Mouse (Mus musculus) neural tube, embryonic 11.5 days (tissue): ENCODE measurements around the gene Agt. TPM values are rescaled to one million over a fixed set of nuclear protein-coding genes. Genes with fewer than 3 reads are reported as not detected.
A peak's percentile ranks its signal among the peaks of the same experiment; 100 is the strongest.

Experiments
- ATAC-seq: fragments of 200-750 bp; cut with Nextera tagmentation; 2 replicates; pipeline ENCODE4 v1.8.0; 2017; ENCODE audit warnings: moderate number of reproducible peaks, mild to moderate bottlenecking, moderate TSS enrichment, moderate library complexity; ENCODE audit not compliant: insufficient read depth, low FRiP score, low TSS enrichment
- DNase-seq: peaks from one replicate; pipeline ENCODE4 v3.0.0-alpha.2; 2015; ENCODE audit warnings: low spot score
- H3K27ac ChIP-seq: fragments of 300-500 bp; sonication (generic); 2 replicates; pipeline ENCODE4 v1.5.1; 2014; ENCODE audit warnings: low read depth, mild to moderate bottlenecking, low read length
- H3K27me3 ChIP-seq: fragments of 300-500 bp; sonication (generic); 2 replicates; pipeline ENCODE4 v1.6.1; 2014; ENCODE audit warnings: mild to moderate bottlenecking, low read length, mixed read lengths; ENCODE audit not compliant: control insufficient read depth, insufficient read depth
- H3K36me3 ChIP-seq: fragments of 300-500 bp; sonication (generic); 2 replicates; pipeline ENCODE4 v1.6.1; 2014; ENCODE audit warnings: mild to moderate bottlenecking, low read length, moderate library complexity, mixed read lengths; ENCODE audit not compliant: control insufficient read depth, insufficient read depth
- H3K4me1 ChIP-seq: fragments of 300-500 bp; sonication (generic); 2 replicates; pipeline ENCODE4 v1.6.1; 2014; ENCODE audit warnings: low read length, mixed read lengths; ENCODE audit not compliant: control insufficient read depth, insufficient read depth
- H3K4me2 ChIP-seq: fragments of 300-500 bp; sonication (generic); 2 replicates; pipeline ENCODE4 v1.6.1; 2014; ENCODE audit warnings: low read depth, mild to moderate bottlenecking, moderate library complexity
- H3K4me3 ChIP-seq: fragments of 300-500 bp; sonication (generic); 2 replicates; pipeline ENCODE4 v1.5.1; 2014; ENCODE audit warnings: low read depth, low read length
- H3K9ac ChIP-seq: fragments of 300-500 bp; sonication (generic); 2 replicates; pipeline ENCODE4 v1.6.1; 2014; ENCODE audit warnings: mild to moderate bottlenecking, low read length
- H3K9me3 ChIP-seq: fragments of 300-500 bp; sonication (generic); 2 replicates; pipeline ENCODE4 v1.6.1; 2016; ENCODE audit warnings: low read length; ENCODE audit not compliant: control insufficient read depth
- WGBS: fragments of 180-500 bp; shearing (Covaris S2); extraction: QIAGEN DNeasy Blood & Tissue Kit; methylation state at CpG from one replicate; pipeline ENCODE4 v1.1.7; 2014; 5-methylcytosine and 5-hydroxymethylcytosine counted together
- polyA plus RNA-seq: library from polyadenylated mRNA; unstranded; fragments of >200 nt; fragmentation: Nextera tagmentation; extraction: Ambion mirVana; gene quantifications from 2 replicates; pipeline ENCODE4 v1.2.1, GENCODE M21; 2014

The Agt gene
- polyA plus RNA-seq, 1 experiment from 2014 or later: 0.12 TPM

- H3K9ac ChIP-seq: no peak overlapping the region
- H3K9me3 ChIP-seq: no peaks in the 10 kb centered on the region
- H3K4me1 ChIP-seq: no peaks in the 10 kb centered on the region
- H3K27me3 ChIP-seq: no peaks in the 10 kb centered on the region
- no peak overlapping the region for H3K4me3 ChIP-seq
- DNase-seq (no peak), ATAC-seq (no peak)
- H3K36me3 ChIP-seq: no peaks in the 10 kb centered on the region
- H3K4me2 ChIP-seq: no peak overlapping the region
- no peak overlapping the region for H3K27ac ChIP-seq
- 75% methylated on average over 3 of the region's 3 CpGs for WGBS
Measured at GRCm38 (mm10) chr8:124585718-124586425, 16.4 kb upstream of the Agt start.

- no peak overlapping the region for H3K9ac ChIP-seq
- no peak overlapping the region for H3K4me3 ChIP-seq
- H3K4me1 ChIP-seq: no peaks in the 10 kb centered on the region
- WGBS: 75% methylated on average over 1 of the region's 1 CpGs
- ATAC-seq (no peak), DNase-seq (no peak)
- no peaks in the 10 kb centered on the region for H3K27me3 ChIP-seq
- no peaks in the 10 kb centered on the region for H3K36me3 ChIP-seq
- H3K4me2 ChIP-seq: no peak overlapping the region
- no peaks in the 10 kb centered on the region for H3K9me3 ChIP-seq
- no peak overlapping the region for H3K27ac ChIP-seq
Measured at GRCm38 (mm10) chr8:124576751-124577150, 7.2 kb upstream of the Agt start.

DNA sequence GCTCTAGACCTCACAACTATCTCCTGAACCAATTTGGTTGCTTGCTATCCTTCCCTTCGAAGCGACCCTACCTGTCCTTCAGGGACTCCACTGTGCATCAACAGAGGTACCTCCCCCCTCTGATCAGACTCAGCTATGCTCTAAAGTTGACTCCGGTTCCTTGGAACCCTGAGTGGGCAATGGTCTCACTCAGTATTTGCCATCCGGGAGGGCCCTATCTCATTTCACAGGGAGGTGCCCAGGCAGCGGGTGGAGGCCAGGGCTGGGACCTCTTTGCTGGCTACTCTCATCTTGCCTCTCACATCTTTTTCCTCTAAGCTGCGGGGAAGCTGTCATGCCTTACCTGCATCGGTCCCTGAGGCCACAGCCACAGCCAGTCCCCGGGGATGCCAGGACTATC lies 6.3 kb upstream of the Agt start, which contains the start of gene Capn9:
TSS of gene Capn9 (plus strand) at position 301 of the 400 bp plus-strand sequence.
- ATAC-seq (no peak), DNase-seq (no peak)
- no peaks in the 10 kb centered on the region for H3K4me1 ChIP-seq
- H3K9ac ChIP-seq: no peak within 1 kb of the TSS
- no peak within 1 kb of the TSS for H3K4me2 ChIP-seq
- 92% methylated on average over 8 of the region's 8 CpGs for WGBS
- no peaks in the 10 kb centered on the region for H3K9me3 ChIP-seq
- H3K36me3 ChIP-seq: no peaks in the 10 kb centered on the region
- no peaks in the 10 kb centered on the region for H3K27me3 ChIP-seq
- no peak within 1 kb of the TSS for H3K4me3 ChIP-seq
- H3K27ac ChIP-seq: no peak within 1 kb of the TSS

DNA sequence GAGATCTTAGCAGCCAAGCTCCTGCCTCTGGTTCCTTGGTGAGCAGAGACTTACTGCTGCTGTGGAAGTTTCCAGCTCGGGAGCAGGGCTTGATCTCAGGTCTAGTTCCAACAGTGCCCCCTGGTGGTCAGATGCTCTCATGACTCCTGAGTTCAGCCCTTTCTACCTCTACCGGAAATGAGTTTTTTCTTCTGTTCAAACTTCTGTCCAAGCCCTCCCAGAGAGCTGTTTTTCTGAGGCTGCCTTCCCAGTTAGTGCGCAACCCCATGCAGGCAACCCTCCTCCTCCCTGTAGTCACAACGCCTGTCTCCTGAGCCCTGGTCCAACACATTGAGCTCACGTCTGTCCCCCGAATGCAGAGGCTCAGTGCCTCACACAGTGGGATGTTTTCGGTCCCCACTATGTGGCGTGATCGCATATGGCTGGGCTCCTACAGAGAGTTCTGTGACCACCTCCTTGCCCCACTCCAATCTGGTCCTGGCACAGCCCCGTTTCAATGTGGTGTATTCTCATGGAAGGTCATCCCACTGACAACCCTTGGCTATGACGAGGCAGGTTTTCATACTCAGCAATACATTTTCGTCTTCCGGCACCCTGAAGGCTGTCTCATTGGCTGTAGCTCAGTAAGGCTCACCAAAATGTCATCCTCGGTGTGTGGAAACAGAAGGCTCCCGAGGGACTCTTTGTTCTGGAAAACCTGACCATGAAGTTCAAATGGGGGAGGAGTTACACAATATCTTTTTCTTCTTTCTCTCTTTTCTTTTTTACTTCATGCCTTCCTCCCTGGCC lies 4.2 kb upstream of the Agt start:
- H3K27ac ChIP-seq: no peak overlapping the region
- H3K9ac ChIP-seq: no peak overlapping the region
- H3K36me3 ChIP-seq: no peaks in the 10 kb centered on the region
- no peaks in the 10 kb centered on the region for H3K4me1 ChIP-seq
- ATAC-seq: no peak
- WGBS: 68% methylated on average over 15 of the region's 15 CpGs
- H3K9me3 ChIP-seq: no peaks in the 10 kb centered on the region
- H3K27me3 ChIP-seq: no peaks in the 10 kb centered on the region
- no peak overlapping the region for H3K4me2 ChIP-seq
- H3K4me3 ChIP-seq: no peak overlapping the region
- peak; percentile 89 for DNase-seq

DNA sequence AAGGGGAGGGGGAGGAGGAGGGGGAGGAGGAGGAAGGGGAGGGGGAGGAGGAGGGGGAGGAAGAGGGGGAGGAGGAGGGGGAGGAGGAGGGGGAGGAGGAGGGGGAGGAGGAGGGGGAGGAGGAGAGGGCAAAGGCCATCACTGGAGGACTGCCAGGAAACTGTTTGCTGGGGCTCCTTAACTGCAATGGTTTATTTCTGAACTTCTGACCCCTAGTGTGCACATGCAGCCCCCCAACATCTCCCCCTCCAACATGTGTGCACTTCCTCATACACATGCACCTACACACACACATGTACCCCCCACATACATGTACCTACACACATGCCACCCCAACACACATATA lies 2.9 kb upstream of the Agt start:
- H3K4me1 ChIP-seq: no peaks in the 10 kb centered on the region
- ATAC-seq: no peak
- no peaks in the 10 kb centered on the region for H3K27me3 ChIP-seq
- no peaks in the 10 kb centered on the region for H3K9me3 ChIP-seq
- H3K9ac ChIP-seq: no peak overlapping the region
- H3K4me2 ChIP-seq: no peak overlapping the region
- H3K4me3 ChIP-seq: no peak overlapping the region
- DNase-seq: no peak
- no peak overlapping the region for H3K27ac ChIP-seq
- no peaks in the 10 kb centered on the region for H3K36me3 ChIP-seq

- H3K27ac ChIP-seq: no peak overlapping the region
- H3K27me3 ChIP-seq: no peaks in the 10 kb centered on the region
- no peaks in the 10 kb centered on the region for H3K9me3 ChIP-seq
- no peak overlapping the region for H3K4me3 ChIP-seq
- no peak overlapping the region for H3K4me2 ChIP-seq
- no peaks in the 10 kb centered on the region for H3K36me3 ChIP-seq
- ATAC-seq: no peak
- DNase-seq: no peak
- no peak overlapping the region for H3K9ac ChIP-seq
- no peaks in the 10 kb centered on the region for H3K4me1 ChIP-seq
- 84% methylated on average over 8 of the region's 8 CpGs for WGBS
Measured at GRCm38 (mm10) chr8:124571732-124572429, 2.4 kb upstream of the Agt start.

DNA sequence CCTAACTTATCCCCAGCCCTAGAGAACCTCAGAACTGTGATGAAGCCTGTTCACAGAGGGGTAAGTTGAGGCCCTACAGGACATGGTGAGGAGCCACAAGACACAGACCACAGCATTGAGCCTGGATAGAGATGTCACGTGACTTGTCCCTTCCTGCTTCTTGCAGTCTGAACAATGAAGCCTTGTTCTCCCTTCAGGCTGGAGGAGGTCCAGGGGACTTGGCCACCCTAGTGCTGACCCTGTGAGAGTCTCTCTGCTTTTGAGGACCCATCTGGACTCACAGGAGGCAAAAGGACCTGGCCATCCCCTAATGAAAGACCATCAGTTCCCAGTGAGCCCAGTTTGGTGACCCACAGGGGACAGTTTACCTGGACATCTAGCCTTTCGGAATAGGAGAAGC lies 406 bp downstream of the Agt start:
- Histone ChIP-seq H3K9me3 (no peaks in the 10 kb centered on the region), H3K4me1 (no peaks in the 10 kb centered on the region), H3K4me3 (no peak overlapping the region), H3K36me3 (no peaks in the 10 kb centered on the region), H3K4me2 (no peak overlapping the region), H3K27me3 (no peaks in the 10 kb centered on the region), H3K27ac (no peak overlapping the region), H3K9ac (no peak overlapping the region)
- DNase-seq (no peak), ATAC-seq (no peak)
- WGBS: 79% methylated on average over 2 of the region's 2 CpGs

DNA sequence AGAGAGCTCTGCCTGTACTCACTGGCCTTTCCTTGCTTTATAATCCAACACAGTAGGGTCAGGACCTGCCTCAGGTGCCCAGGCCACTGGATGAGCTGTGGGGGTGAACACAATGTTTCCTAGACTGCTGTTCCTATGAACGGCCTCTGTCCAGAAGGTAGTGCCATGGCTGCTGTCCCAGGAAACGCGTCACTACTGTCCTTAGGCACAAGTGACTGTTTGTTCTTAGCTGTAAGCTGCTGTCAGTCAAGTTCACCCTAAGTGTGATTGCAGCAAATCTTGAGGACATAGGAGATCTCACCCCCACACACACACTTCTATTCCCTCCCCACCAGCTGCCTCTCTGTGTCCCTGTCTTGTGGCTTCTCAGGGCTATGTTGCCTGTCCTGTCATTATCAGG lies 1.9 kb downstream of the Agt start:
- H3K4me1 ChIP-seq: no peaks in the 10 kb centered on the region
- 90% methylated on average over 3 of the region's 3 CpGs for WGBS

More for the DNA sequence above, 1.9 kb downstream of the Agt start:
- ATAC-seq (no peak), DNase-seq (no peak)
- H3K4me2 ChIP-seq: no peak overlapping the region
- no peaks in the 10 kb centered on the region for H3K9me3 ChIP-seq
- no peak overlapping the region for H3K27ac ChIP-seq
- no peak overlapping the region for H3K9ac ChIP-seq
- H3K4me3 ChIP-seq: no peak overlapping the region
- H3K36me3 ChIP-seq: no peaks in the 10 kb centered on the region
- no peaks in the 10 kb centered on the region for H3K27me3 ChIP-seq
